Mouse (Mus musculus): ENCODE measurements around the gene Uchl5.

DNA sequence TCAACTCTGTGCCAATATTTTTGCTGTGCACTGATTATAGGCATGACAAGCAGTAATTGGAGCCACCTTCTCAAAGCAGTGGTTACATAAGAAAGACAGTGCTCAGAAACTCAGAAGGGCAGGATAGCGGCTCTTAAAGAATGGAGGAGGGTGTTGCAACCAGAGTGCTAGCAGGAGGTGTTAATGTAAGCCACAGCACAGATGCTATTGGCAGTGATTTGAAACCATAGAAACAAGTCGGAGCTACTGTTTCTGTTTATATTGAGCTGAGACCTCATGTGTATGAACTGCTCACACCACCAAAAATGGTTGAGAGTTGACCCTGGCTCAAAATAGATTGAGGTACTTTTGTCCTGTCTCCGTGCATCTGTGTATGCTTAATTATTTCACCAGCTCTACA, 53.6 kb downstream of the Uchl5 start:
- TF ChIP-seq CTCF (IDR thresholded peaks at IDR 0.05; ENCODE audit: low read depth) (no peak), EP300 (optimal IDR thresholded peaks at IDR 0.05) (no peak)

All from stomach, postnatal 0 days (tissue).